Mouse (Mus musculus) urinary bladder, postnatal 10 days (tissue): ENCODE measurements around the gene Samhd1.
A peak's percentile ranks its signal among the peaks of the same experiment; 100 is the strongest.

ENCODE experiments used
- DNase-seq: peaks from one replicate; pipeline ENCODE4 v3.0.0; 2022; ENCODE audit warnings: low spot score

Samhd1 gene

DNA sequence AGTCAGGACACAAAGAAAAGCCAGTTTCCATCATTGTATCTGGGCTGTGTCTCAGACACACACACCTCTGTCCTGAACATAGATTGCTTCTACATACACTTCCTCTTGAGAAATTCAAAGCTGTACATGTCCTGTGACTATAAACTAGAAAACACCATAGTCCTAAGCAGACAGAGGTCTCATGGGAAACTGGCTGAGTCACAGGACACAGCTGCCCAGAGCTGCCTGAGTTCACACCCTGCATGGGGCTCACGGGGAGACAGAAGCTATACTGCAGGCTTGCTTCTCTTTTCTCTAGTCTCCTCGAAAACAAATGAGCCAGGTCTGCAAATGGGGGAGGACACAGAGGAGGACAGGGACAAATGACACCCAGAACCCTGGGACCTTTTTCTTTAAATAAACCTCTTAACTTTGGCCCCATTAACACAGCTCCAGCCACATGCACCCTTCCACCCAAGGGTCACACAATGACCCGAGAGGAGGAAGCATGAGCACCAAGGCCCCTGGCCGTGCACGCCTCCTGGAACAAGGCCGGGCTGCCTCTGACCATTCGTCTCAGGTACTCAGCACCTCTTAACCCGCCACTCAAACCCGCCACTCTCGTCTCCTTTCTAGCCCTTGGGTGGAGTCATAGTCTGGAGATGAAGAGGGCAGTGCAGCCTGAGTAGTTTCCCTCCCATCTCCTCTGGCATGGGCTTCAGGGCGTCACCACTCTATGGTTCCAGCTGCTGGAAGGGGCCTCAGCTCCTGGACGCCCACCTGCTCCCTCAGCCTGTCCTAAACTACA is 35.3 kb downstream of the Samhd1 start:
- DNase-seq: no peak

- no peak for DNase-seq
These were observed 39.9 kb downstream of the Samhd1 start for GRCm38 (mm10) chr2:157095005-157095755.

DNA sequence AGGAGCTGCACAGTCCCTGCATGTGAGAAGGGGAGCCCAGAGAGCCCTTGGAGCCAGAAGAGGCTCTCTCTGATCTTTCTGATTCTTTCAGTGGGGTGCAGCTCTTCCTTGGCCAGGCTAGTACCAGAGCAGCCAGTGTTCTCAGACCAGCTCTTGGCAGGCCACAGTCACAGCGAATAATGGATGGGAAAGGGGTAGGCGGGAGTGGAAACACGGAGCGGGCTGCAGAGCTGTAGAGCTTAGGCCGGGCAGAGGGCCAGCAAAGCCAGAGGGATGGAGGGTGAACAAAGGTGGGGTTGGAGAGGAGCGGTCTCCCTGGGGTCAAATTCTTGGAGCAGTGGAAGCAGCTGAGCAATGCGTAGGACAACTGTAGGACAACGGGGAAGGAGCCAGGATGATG is 43.0 kb downstream of the Samhd1 start:
- DNase-seq: no peak

- no peak for DNase-seq
These were observed 47.3 kb downstream of the Samhd1 start for GRCm38 (mm10) chr2:157087536-157088317.

GRCm38 (mm10) chr2:157086796-157087195 is 48.3 kb downstream of the Samhd1 start, which contains the start of gene Tldc2:
Gene Tldc2 (plus strand): TSS chr2:157087055.
- DNase-seq: no peak

- no peak for DNase-seq
These were observed 50.1 kb downstream of the Samhd1 start for GRCm38 (mm10) chr2:157084831-157085585.

DNA sequence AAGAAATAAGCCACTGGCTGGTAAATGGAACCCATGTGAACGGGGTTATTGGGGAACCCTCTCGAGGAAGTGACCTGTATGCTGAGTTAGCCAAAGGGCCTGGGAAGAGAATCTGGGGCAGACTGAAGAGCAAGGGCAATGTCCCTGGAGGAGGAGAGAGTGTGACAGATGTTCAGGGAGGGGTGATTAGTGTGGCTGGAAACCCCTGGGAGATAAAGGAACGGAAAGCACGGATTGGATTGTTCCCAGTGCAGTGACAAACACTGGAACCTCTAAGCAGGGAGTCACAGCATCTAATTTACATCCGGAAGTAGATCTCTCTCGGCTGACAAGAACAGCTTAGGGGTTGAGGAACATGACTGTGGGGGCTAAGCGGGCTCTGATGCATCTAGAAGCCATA is 53.1 kb downstream of the Samhd1 start:
- no peak for DNase-seq

DNA sequence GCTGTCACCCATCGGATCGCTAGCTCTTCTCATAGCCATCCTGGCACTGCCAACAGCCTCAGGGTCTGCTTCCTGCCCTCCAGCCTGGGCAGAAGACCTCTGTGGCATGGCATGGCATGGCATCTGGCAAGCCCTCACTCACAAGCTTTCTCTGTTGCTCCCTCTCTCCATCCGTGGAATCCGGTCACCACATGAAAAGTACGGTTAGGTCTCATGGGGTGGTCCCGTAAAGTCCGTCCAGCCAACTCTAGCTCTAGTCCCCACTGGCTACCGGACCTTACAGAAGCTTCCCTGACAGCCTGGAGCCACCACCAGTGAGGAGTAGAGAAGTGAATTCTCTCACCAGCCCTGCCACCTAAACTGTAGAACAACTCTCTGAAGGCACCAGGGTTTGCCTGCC is 53.7 kb downstream of the Samhd1 start:
- DNase-seq: no peak

- no peak for DNase-seq
These were observed 55.3 kb downstream of the Samhd1 start for GRCm38 (mm10) chr2:157079701-157080180.

- peak; percentile 60 for DNase-seq
These were observed 56.0 kb downstream of the Samhd1 start, which contains the start of gene Soga1 for GRCm38 (mm10) chr2:157078793-157079700. Gene Soga1 (minus strand): TSS chr2:157079254.

GRCm38 (mm10) chr2:157078059-157078792 is 56.8 kb downstream of the Samhd1 start:
- no peak for DNase-seq

DNA sequence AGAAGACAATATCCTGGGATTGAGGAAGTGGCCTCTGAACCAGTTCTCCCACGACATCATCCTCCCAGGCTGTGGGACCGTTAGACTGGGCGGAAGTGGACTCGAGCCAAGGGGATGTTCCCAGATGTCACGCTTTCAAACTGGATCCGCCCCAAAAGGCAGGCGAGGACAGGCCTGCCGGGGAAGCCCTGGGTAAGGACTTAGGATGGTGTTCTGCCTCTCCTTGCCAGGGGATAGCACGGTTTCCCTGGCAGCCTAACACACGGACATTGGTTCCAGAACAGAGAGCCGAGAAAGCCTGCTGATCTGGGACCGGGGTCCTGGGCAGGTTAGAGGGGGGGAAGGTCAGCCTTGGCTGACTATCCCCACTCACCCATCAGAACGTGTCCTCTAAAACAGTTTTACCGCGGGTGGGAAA is 57.4 kb downstream of the Samhd1 start:
- DNase-seq: no peak

GRCm38 (mm10) chr2:157077160-157077559 is 57.9 kb downstream of the Samhd1 start:
- DNase-seq: no peak

- DNase-seq: no peak
These were observed 58.5 kb downstream of the Samhd1 start for GRCm38 (mm10) chr2:157076585-157076984.

- DNase-seq: no peak
These were observed 59.4 kb downstream of the Samhd1 start for GRCm38 (mm10) chr2:157075685-157076084.

GRCm38 (mm10) chr2:157075226-157075625 is 59.8 kb downstream of the Samhd1 start:
- DNase-seq: no peak

DNA sequence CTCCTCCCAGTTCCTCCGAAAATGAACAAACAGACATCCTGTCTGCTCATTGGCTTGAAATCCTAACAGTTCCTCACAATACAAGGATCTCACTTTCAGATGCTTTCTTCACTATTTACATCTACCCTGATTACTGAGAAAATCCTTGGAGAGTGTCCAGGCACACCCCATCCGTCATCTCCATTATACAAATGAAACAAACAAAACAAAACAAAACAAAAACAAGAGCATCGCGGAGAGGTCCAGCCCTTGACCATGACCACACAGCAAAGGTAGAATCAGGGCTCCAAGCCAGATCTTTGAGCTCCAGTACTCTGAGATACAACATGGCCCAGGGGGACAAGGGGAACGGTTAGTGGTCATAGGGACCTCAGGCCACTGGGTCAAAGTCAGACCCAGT is 60.3 kb downstream of the Samhd1 start:
- DNase-seq: no peak

DNA sequence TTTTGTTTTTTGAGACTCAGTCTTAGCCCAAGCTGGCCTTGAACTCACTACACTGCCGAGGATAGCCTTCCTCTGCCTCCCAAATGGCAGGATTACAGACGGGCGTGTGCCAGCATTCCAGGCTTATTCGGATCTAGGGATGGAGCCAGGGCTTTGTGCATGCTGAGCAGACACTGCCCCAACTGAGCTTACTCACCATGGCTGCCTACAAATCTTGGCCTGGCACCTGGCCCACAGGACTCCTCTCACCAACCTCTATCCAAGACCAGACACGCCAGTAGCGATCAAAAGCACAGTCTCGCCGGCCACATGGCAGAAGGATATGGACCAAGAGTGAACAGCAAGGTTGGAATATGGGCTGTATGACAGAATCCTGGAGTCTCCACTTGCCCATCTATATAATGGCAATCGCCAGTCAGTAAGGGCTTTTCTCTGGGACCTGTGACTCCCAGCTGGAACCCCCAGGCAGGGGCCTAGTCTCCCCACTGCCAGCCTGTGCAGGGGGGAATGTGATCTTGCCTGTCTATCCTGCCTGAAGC is 60.8 kb downstream of the Samhd1 start:
- no peak for DNase-seq

DNA sequence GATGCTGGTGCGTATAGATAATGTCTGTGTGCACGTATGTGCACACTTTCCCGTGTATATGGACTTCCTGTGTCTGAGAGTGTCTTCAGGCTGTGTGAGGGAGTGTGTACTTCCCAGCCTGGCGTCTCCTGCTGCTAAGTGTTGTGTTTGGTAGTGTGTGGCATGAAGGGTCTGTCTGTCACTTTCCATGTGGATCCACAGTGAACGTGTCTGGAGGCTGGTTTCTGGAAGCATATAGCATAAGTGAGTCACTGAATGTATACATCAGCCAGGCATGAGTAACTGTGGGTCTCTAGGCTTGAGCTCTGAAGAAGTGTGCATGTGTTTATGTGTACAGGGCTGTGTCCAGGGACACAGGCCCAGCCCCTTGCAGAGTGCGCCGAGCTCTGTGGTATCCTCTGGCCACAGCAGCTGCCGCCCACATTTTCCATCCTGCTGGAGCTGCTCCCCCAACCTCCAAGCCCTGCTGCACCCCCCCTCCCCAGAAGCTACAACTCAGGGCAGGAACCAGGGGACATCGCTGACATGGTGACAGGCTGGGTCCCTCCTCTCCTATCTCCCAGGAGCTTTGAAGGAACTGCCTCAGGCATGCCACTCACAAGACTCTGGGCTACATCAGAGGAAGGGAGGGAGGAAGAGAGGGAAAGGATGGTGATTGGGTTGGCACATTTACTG is 61.5 kb downstream of the Samhd1 start:
- DNase-seq: no peak
